Mouse (Mus musculus) heart, embryonic 11.5 days (tissue): ENCODE measurements around the gene Ydjc. TPM values are rescaled to one million over a fixed set of nuclear protein-coding genes. Genes with fewer than 3 reads are reported as not detected.
A peak's percentile ranks its signal among the peaks of the same experiment; 100 is the strongest.

Source experiments
- ATAC-seq: fragments of 200-750 bp; cut with Nextera tagmentation; replicated peaks from 2 replicates; pipeline ENCODE4 v1.8.0; 2017; ENCODE audit warnings: moderate library complexity; ENCODE audit not compliant: insufficient number of reproducible peaks, low FRiP score, low TSS enrichment
- H3K27ac ChIP-seq: fragments of 300-500 bp; sonication (generic); 2 replicates; pipeline ENCODE4 v1.5.1; 2014; ENCODE audit warnings: mild to moderate bottlenecking, low read depth, low read length
- H3K27me3 ChIP-seq: fragments of 300-500 bp; sonication (generic); 2 replicates; pipeline ENCODE4 v1.6.1; 2014; ENCODE audit warnings: mild to moderate bottlenecking, low read length, mixed read lengths; ENCODE audit not compliant: control insufficient read depth, insufficient read depth
- H3K36me3 ChIP-seq: fragments of 300-500 bp; sonication (generic); 2 replicates; pipeline ENCODE4 v1.6.1; 2014; ENCODE audit warnings: mild to moderate bottlenecking, low read length, moderate library complexity, mixed read lengths; ENCODE audit not compliant: control insufficient read depth, insufficient read depth
- H3K4me1 ChIP-seq: fragments of 300-500 bp; sonication (generic); 2 replicates; pipeline ENCODE4 v1.6.1; 2014; ENCODE audit warnings: low read length; ENCODE audit not compliant: control insufficient read depth, insufficient read depth
- H3K4me2 ChIP-seq: fragments of 300-500 bp; sonication (generic); 2 replicates; pipeline ENCODE4 v1.6.1; 2014; ENCODE audit warnings: mild to moderate bottlenecking, moderate library complexity
- H3K4me3 ChIP-seq: fragments of 300-500 bp; sonication (generic); 2 replicates; pipeline ENCODE4 v1.5.1; 2014; ENCODE audit warnings: low read depth, low read length
- H3K9ac ChIP-seq: fragments of 300-500 bp; sonication (generic); 2 replicates; pipeline ENCODE4 v1.6.1; 2014; ENCODE audit warnings: mild to moderate bottlenecking, low read depth, low read length, moderate library complexity
- H3K9me3 ChIP-seq: fragments of 300-500 bp; sonication (generic); replicated peaks from 2 replicates; pipeline ENCODE4 v1.6.1; 2016; ENCODE audit warnings: low read length; ENCODE audit not compliant: control insufficient read depth
- WGBS: fragments of 180-500 bp; shearing (Covaris S2); extraction: QIAGEN DNeasy Blood & Tissue Kit; methylation state at CpG from one replicate; pipeline ENCODE4 v1.1.7; 2014; ENCODE audit not compliant: insufficient replicate concordance; 5-methylcytosine and 5-hydroxymethylcytosine counted together
- polyA plus RNA-seq: library from polyadenylated mRNA; unstranded; fragments of >200 nt; fragmentation: Nextera tagmentation; extraction: Ambion mirVana; gene quantifications from 2 replicates; pipeline ENCODE4 v1.2.1, GENCODE M21; 2014

Gene Ydjc
- polyA plus RNA-seq, 1 experiment from 2014 or later = 5.8 TPM

GRCm38 (mm10) chr16:17124871-17125520 is 19.4 kb upstream of the Ydjc start, which contains the start of gene 2610318N02Rik:
Gene 2610318N02Rik, minus strand, starts transcription at chr16:17125167.
- Histone ChIP-seq H3K4me2 (peak within 1 kb of the TSS; percentile 82), H3K9ac (peak within 1 kb of the TSS; percentile 83), H3K36me3 (peaks cover 3% of the 10 kb centered on the region), H3K4me3 (peak within 1 kb of the TSS; percentile 63), H3K27me3 (no peaks in the 10 kb centered on the region), H3K27ac (peak within 1 kb of the TSS; percentile 43), H3K9me3 (no peaks in the 10 kb centered on the region), H3K4me1 (peaks cover 9% of the 10 kb centered on the region)
- WGBS = under 1% methylated on average over 25 of the region's 25 CpGs
- ATAC-seq = peak; percentile 90

- no peak overlapping the region for H3K4me2 ChIP-seq
- peaks cover 3% of the 10 kb centered on the region; the same call in 1 of the 2 replicates for H3K36me3 ChIP-seq
- WGBS = 93% methylated on average over 1 of the region's 1 CpGs
- no peak for ATAC-seq
- H3K4me1 ChIP-seq = peaks cover 20% of the 10 kb centered on the region
- no peak overlapping the region for H3K9ac ChIP-seq
- H3K27ac ChIP-seq = no peak overlapping the region
- no peaks in the 10 kb centered on the region for H3K27me3 ChIP-seq
- H3K9me3 ChIP-seq = no peaks in the 10 kb centered on the region
- no peak overlapping the region for H3K4me3 ChIP-seq
These were observed 17.1 kb upstream of the Ydjc start for GRCm38 (mm10) chr16:17127292-17127691.

- H3K36me3 ChIP-seq = no peaks in the 10 kb centered on the region
- H3K9me3 ChIP-seq = no peaks in the 10 kb centered on the region
- peaks cover 16% of the 10 kb centered on the region for H3K4me1 ChIP-seq
- no peak for ATAC-seq
- peak overlapping the region; percentile 95 for H3K4me2 ChIP-seq
- no peaks in the 10 kb centered on the region for H3K27me3 ChIP-seq
- H3K27ac ChIP-seq = peak overlapping the region; percentile 50; the same call in 1 of the 2 replicates
- peak overlapping the region; percentile 84 for H3K4me3 ChIP-seq
- H3K9ac ChIP-seq = peak overlapping the region; percentile 82
- 3% methylated on average over 43 of the region's 43 CpGs for WGBS
These were observed 13.0 kb upstream of the Ydjc start for GRCm38 (mm10) chr16:17131191-17132088.

GRCm38 (mm10) chr16:17132089-17132905 is 12.1 kb upstream of the Ydjc start, which contains the start of gene Sdf2l1:
Gene Sdf2l1, minus strand, starts transcription at chr16:17132383.
- Histone ChIP-seq H3K9ac (peak within 1 kb of the TSS; percentile 82), H3K4me3 (peak within 1 kb of the TSS; percentile 84), H3K27me3 (no peaks in the 10 kb centered on the region), H3K36me3 (no peaks in the 10 kb centered on the region), H3K4me1 (peaks cover 16% of the 10 kb centered on the region), H3K9me3 (no peaks in the 10 kb centered on the region), H3K4me2 (peak within 1 kb of the TSS; percentile 95), H3K27ac (peak within 1 kb of the TSS; percentile 50)
- under 1% methylated on average over 47 of the region's 47 CpGs for WGBS
- peak; percentile 96 for ATAC-seq

GRCm38 (mm10) chr16:17132906-17133200 is 11.6 kb upstream of the Ydjc start:
- peaks cover 16% of the 10 kb centered on the region for H3K4me1 ChIP-seq
- H3K27ac ChIP-seq = peak overlapping the region; percentile 46; the same call in 1 of the 2 replicates
- H3K36me3 ChIP-seq = no peaks in the 10 kb centered on the region
- no peak for ATAC-seq
- peak overlapping the region; percentile 65 for H3K9ac ChIP-seq
- H3K9me3 ChIP-seq = no peaks in the 10 kb centered on the region
- peak overlapping the region; percentile 84 for H3K4me3 ChIP-seq
- 50% methylated on average over 7 of the region's 7 CpGs for WGBS
- H3K27me3 ChIP-seq = no peaks in the 10 kb centered on the region
- peak overlapping the region; percentile 95 for H3K4me2 ChIP-seq

- Histone ChIP-seq H3K9me3 (no peaks in the 10 kb centered on the region), H3K27ac (no peak overlapping the region), H3K27me3 (no peaks in the 10 kb centered on the region), H3K36me3 (no peaks in the 10 kb centered on the region), H3K4me3 (no peak overlapping the region), H3K4me1 (peaks cover 5% of the 10 kb centered on the region; the same call in 1 of the 2 replicates), H3K9ac (no peak overlapping the region), H3K4me2 (no peak overlapping the region)
- no peak for ATAC-seq
- 78% methylated on average over 15 of the region's 15 CpGs for WGBS
These were observed 7.1 kb upstream of the Ydjc start for GRCm38 (mm10) chr16:17137355-17137754.

GRCm38 (mm10) chr16:17146772-17147235 is 2.4 kb downstream of the Ydjc start, which contains the start of gene Ccdc116:
Gene Ccdc116, minus strand, starts transcription at chr16:17147229.
- no peaks in the 10 kb centered on the region for H3K36me3 ChIP-seq
- peak within 1 kb of the TSS; percentile 70 for H3K9ac ChIP-seq
- no peak within 1 kb of the TSS for H3K27ac ChIP-seq
- ATAC-seq = peak; percentile 66
- peaks cover 3% of the 10 kb centered on the region; the same call in 1 of the 2 replicates for H3K27me3 ChIP-seq
- peaks cover 11% of the 10 kb centered on the region for H3K4me1 ChIP-seq
- H3K4me3 ChIP-seq = peak within 1 kb of the TSS; percentile 61
- no peaks in the 10 kb centered on the region for H3K9me3 ChIP-seq
- WGBS = under 1% methylated on average over 34 of the region's 34 CpGs
- H3K4me2 ChIP-seq = peak within 1 kb of the TSS; percentile 100
